Mouse (Mus musculus) midbrain, embryonic 11.5 days (tissue): ENCODE measurements around the gene Pcolce. TPM values are rescaled to one million over a fixed set of nuclear protein-coding genes. Genes with fewer than 3 reads are reported as not detected.
A peak's percentile ranks its signal among the peaks of the same experiment; 100 is the strongest.

ENCODE experiments used
- ATAC-seq: fragments of 200-750 bp; cut with Nextera tagmentation; 2 replicates; pipeline ENCODE4 v1.8.0; 2017; ENCODE audit warnings: moderate TSS enrichment, moderate library complexity; ENCODE audit not compliant: low FRiP score
- DNase-seq: peaks from one replicate; pipeline ENCODE4 v3.0.0; 2015; ENCODE audit warnings: low spot score; ENCODE audit errors: missing footprints
- H3K27ac ChIP-seq: fragments of 300-500 bp; sonication (generic); 2 replicates; pipeline ENCODE4 v1.5.1; 2014; ENCODE audit warnings: low read depth, low read length
- H3K27me3 ChIP-seq: fragments of 300-500 bp; sonication (generic); 2 replicates; pipeline ENCODE4 v1.6.1; 2014; ENCODE audit warnings: mild to moderate bottlenecking, low read length, moderate library complexity, mixed read lengths; ENCODE audit not compliant: control insufficient read depth, insufficient read depth
- H3K36me3 ChIP-seq: fragments of 300-500 bp; sonication (generic); 2 replicates; pipeline ENCODE4 v1.6.1; 2014; ENCODE audit warnings: mild to moderate bottlenecking, low read length, moderate library complexity, mixed read lengths; ENCODE audit not compliant: control insufficient read depth, insufficient read depth
- H3K4me1 ChIP-seq: fragments of 300-500 bp; sonication (generic); 2 replicates; pipeline ENCODE4 v1.6.1; 2014; ENCODE audit warnings: low read length; ENCODE audit not compliant: control insufficient read depth, insufficient read depth
- H3K4me2 ChIP-seq: fragments of 300-500 bp; sonication (generic); 2 replicates; pipeline ENCODE4 v1.6.1; 2014; ENCODE audit warnings: mild to moderate bottlenecking, moderate library complexity
- H3K4me3 ChIP-seq: fragments of 300-500 bp; sonication (generic); 2 replicates; pipeline ENCODE4 v1.5.1; 2014; ENCODE audit warnings: low read depth, low read length
- H3K9ac ChIP-seq: fragments of 300-500 bp; sonication (generic); 2 replicates; pipeline ENCODE4 v1.6.1; 2014; ENCODE audit warnings: low read length
- H3K9me3 ChIP-seq: fragments of 300-500 bp; sonication (generic); 2 replicates; pipeline ENCODE4 v1.6.1; 2016; ENCODE audit warnings: low read length; ENCODE audit not compliant: control insufficient read depth
- WGBS: fragments of 180-500 bp; shearing (Covaris S2); extraction: QIAGEN DNeasy Blood & Tissue Kit; methylation state at CpG from one replicate; pipeline ENCODE4 v1.1.7; 2014; 5-methylcytosine and 5-hydroxymethylcytosine counted together
- polyA plus RNA-seq: library from polyadenylated mRNA; unstranded; fragments of >200 nt; fragmentation: Nextera tagmentation; extraction: Ambion mirVana; gene quantifications from 2 replicates; pipeline ENCODE4 v1.2.1, GENCODE M21; 2014

Gene Pcolce
- polyA plus RNA-seq, 1 experiment from 2014 or later: 58.8 TPM

DNA sequence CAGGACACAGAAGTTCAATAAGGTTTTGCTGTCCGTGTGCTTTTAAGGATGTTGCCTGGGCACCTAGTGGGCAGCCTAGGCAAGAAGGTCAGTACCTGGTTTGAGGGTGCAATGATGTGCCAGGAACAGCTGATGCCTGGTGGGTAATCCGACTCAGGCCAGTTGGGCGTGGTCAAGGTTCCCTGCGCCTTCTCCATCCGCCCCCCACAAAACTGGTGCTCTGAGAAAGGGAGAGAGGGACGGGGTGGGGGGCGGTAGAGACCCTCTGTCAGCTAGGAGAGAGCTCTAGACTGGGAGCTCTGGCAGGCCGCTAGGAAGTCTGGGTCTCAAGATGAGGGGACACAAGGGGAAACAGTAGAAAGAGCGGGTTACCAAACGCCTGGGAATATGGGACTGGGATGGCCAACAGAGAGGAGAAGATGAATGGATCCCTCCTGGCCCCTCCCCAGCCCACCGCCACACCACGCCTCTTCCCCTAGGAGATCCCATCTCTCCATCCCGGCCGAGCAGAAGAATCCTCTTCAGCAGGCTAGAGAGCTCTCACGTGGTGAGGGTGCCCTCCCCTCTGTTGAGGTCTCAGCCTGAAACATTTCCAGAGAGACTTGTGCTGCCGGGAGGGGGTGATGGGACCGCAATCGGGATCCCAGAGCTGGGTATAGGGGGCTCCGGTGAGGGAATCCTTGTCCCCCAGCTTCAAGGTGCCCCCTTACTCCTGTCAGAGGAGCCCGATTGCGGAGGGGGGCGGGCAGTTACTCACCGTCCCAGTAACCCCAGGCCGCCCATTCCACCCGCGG lies 5.5 kb downstream of the Pcolce start:
- Histone ChIP-seq H3K4me3 (0 out of 2 replicates have a peak overlapping the region, but pooled peaks have one; percentile 3), H3K4me1 (peaks cover 26% of the 10 kb centered on the region), H3K4me2 (peak overlapping the region; percentile 13; the same call in 1 of the 2 replicates), H3K36me3 (no peaks in the 10 kb centered on the region), H3K9me3 (no peaks in the 10 kb centered on the region), H3K27me3 (no peaks in the 10 kb centered on the region; the same call in 1 of the 2 replicates), H3K27ac (no peak overlapping the region), H3K9ac (peak overlapping the region; percentile 36)
- ATAC-seq: no peak
- 10% methylated on average over 26 of the region's 26 CpGs for WGBS
- peak; percentile 86 for DNase-seq

GRCm38 (mm10) chr5:137601365-137601729 lies 12.2 kb downstream of the Pcolce start:
- Histone ChIP-seq H3K9ac (peak overlapping the region; percentile 57; the same call in 1 of the 2 replicates), H3K4me2 (peak overlapping the region; percentile 92), H3K36me3 (no peaks in the 10 kb centered on the region; the same call in 1 of the 2 replicates), H3K27me3 (no peaks in the 10 kb centered on the region), H3K9me3 (no peaks in the 10 kb centered on the region), H3K4me3 (peak overlapping the region; percentile 49), H3K27ac (no peak overlapping the region), H3K4me1 (peaks cover 14% of the 10 kb centered on the region)
- peak; percentile 95 for DNase-seq
- ATAC-seq: no peak
- WGBS: 1% methylated on average over 22 of the region's 22 CpGs

GRCm38 (mm10) chr5:137600619-137601364 lies 12.8 kb downstream of the Pcolce start, which contains the start of gene Mospd3:
Mospd3 (minus strand) TSS chr5:137601058.
- H3K4me2 ChIP-seq: peak within 1 kb of the TSS; percentile 92
- H3K27me3 ChIP-seq: no peaks in the 10 kb centered on the region
- no peaks in the 10 kb centered on the region for H3K9me3 ChIP-seq
- ATAC-seq (peak; percentile 95), DNase-seq (peak; percentile 100)
- peak within 1 kb of the TSS; percentile 74 for H3K9ac ChIP-seq
- H3K4me3 ChIP-seq: peak within 1 kb of the TSS; percentile 49
- WGBS: under 1% methylated on average over 41 of the region's 41 CpGs
- no peaks in the 10 kb centered on the region; the same call in 1 of the 2 replicates for H3K36me3 ChIP-seq
- peak within 1 kb of the TSS; percentile 61; the same call in 1 of the 2 replicates for H3K27ac ChIP-seq
- H3K4me1 ChIP-seq: peaks cover 14% of the 10 kb centered on the region

- H3K36me3 ChIP-seq: no peaks in the 10 kb centered on the region; the same call in 1 of the 2 replicates
- peak overlapping the region; percentile 92 for H3K4me2 ChIP-seq
- DNase-seq (no peak), ATAC-seq (no peak; the same call in 1 of the 2 replicates)
- H3K9ac ChIP-seq: peak overlapping the region; percentile 74
- no peaks in the 10 kb centered on the region for H3K9me3 ChIP-seq
- peaks cover 14% of the 10 kb centered on the region for H3K4me1 ChIP-seq
- H3K27me3 ChIP-seq: no peaks in the 10 kb centered on the region
- peak overlapping the region; percentile 49 for H3K4me3 ChIP-seq
- WGBS: 2% methylated on average over 19 of the region's 19 CpGs
- no peak overlapping the region; the same call in 1 of the 2 replicates for H3K27ac ChIP-seq
Observed at GRCm38 (mm10) chr5:137600281-137600618, 13.3 kb downstream of the Pcolce start.

GRCm38 (mm10) chr5:137599600-137599999 lies 14.0 kb downstream of the Pcolce start:
- no peaks in the 10 kb centered on the region for H3K27me3 ChIP-seq
- H3K9me3 ChIP-seq: no peaks in the 10 kb centered on the region
- no peak overlapping the region; the same call in 1 of the 2 replicates for H3K9ac ChIP-seq
- WGBS: 54% methylated on average over 9 of the region's 9 CpGs
- peak overlapping the region; percentile 49; the same call in 1 of the 2 replicates for H3K4me3 ChIP-seq
- peaks cover 14% of the 10 kb centered on the region for H3K4me1 ChIP-seq
- H3K27ac ChIP-seq: no peak overlapping the region
- no peak for DNase-seq
- no peak for ATAC-seq
- no peaks in the 10 kb centered on the region; the same call in 1 of the 2 replicates for H3K36me3 ChIP-seq
- peak overlapping the region; percentile 92 for H3K4me2 ChIP-seq

DNA sequence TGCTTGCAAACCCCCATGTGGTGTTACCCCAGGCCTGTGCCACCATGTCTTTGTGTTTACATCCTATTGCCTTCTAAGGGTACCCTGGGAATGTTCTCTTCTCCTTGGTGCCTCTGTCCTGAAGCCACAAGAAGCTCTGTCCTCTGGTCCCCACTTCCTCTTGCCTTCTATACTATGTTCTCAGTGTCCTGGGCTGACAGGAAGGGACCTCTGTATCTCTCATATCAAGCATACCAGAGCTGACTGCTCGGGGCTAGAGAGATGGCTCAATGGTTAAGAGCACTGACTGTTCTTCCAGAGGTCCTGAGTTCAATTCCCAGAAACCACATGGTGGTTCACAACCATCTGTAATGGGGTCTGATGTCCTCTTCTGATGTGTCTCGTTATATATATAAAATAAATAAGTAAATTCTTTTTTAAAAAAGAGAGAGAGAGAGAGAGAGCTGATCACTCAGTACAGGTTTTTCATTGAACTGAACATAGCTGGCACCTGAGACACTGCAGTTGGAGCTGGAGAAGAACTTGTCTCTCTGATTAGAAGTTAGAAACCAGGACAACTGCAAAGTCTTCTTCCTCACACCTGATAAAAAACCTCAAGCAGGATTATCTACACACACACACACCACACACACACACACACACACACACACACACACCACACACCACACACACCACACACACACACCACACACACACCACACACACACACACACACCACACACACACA lies 15.3 kb downstream of the Pcolce start:
- Histone ChIP-seq H3K4me2 (no peak overlapping the region), H3K9me3 (no peaks in the 10 kb centered on the region), H3K4me3 (no peak overlapping the region), H3K27me3 (no peaks in the 10 kb centered on the region), H3K27ac (no peak overlapping the region), H3K36me3 (no peaks in the 10 kb centered on the region; the same call in 1 of the 2 replicates), H3K4me1 (peaks cover 14% of the 10 kb centered on the region), H3K9ac (no peak overlapping the region)
- ATAC-seq: no peak
- no peak for DNase-seq
- 89% methylated on average over 2 of the region's 2 CpGs for WGBS

DNA sequence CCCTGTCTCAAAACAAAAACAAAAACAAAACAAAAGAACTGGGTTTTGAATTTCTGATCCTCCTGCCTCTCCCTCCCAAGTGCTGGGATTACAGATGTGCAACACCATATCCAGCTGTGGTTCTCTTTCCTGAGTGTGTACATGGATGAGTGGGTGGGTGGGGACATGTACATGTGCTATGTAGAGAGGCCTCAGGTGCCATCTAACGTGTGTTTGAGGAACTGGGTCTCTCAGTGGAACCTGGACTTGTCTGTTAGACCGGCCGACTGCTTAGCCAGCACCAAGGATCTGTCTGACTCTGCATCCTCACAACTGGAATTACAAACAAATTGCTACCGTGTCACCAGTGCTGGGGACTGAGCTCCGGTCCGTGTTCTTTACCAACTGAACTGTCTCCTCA lies 16.0 kb downstream of the Pcolce start:
- no peak overlapping the region for H3K4me2 ChIP-seq
- peaks cover 14% of the 10 kb centered on the region for H3K4me1 ChIP-seq
- H3K9ac ChIP-seq: no peak overlapping the region
- H3K4me3 ChIP-seq: no peak overlapping the region
- DNase-seq (peak; percentile 59), ATAC-seq (no peak)
- no peaks in the 10 kb centered on the region; the same call in 1 of the 2 replicates for H3K36me3 ChIP-seq
- H3K27me3 ChIP-seq: no peaks in the 10 kb centered on the region
- 91% methylated on average over 6 of the region's 6 CpGs for WGBS
- H3K27ac ChIP-seq: no peak overlapping the region
- no peaks in the 10 kb centered on the region for H3K9me3 ChIP-seq

DNA sequence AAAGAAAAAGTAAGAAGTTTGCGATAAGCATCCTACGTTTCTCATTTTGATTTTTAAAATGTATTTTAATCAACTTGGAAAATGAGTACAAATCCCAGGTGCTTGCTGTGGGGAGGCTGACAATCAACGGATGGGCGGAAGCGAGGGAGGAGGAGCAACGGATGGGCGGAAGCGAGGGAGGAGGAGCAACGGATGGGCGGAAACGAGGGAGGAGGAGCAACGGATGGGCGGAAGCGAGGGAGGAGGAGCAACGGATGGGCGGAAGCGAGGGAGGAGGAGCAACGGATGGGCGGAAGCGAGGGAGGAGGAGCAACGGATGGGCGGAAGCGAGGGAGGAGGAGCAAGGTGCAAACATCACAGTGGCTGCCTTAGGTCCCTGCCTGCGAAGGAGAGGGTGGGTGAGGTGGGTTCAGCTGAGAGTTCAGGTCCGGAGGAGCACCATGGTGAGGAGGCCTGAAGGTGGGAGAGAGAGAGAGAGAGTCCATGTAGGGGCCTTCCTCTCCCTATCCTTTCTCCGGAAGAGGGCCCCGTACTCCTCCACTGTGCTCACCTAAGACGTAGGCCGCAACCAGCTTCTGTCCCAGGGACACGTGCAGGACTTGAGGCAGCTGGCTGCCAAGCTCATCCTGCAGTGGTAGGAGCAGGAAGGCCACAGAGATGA lies 16.9 kb downstream of the Pcolce start:
- no peaks in the 10 kb centered on the region for H3K9me3 ChIP-seq
- no peak overlapping the region for H3K27ac ChIP-seq
- 33% methylated on average over 30 of the region's 30 CpGs for WGBS
- no peak for ATAC-seq
- peak; percentile 71 for DNase-seq
- no peaks in the 10 kb centered on the region for H3K27me3 ChIP-seq
- H3K9ac ChIP-seq: no peak overlapping the region
- H3K4me2 ChIP-seq: peak overlapping the region; percentile 30
- no peaks in the 10 kb centered on the region; the same call in 1 of the 2 replicates for H3K36me3 ChIP-seq
- H3K4me3 ChIP-seq: no peak overlapping the region
- H3K4me1 ChIP-seq: peaks cover 9% of the 10 kb centered on the region
